Mouse (Mus musculus) gastrocnemius, adult 8-10 months (tissue): ENCODE results near the gene Gm14744. TPM values are rescaled to one million over a fixed set of nuclear protein-coding genes. Genes with fewer than 3 reads are reported as not detected.
"Not testable (repeated sequence)": the region's sequence is repeated elsewhere in the genome, so short reads cannot be mapped to it uniquely, and the experiment has no call there.

Experiments
- DNase-seq, 2 experiments: peaks; one replicate each; pipeline ENCODE4 v3.0.0; 2022; ENCODE audit warnings: low spot score in 2 of 2
- total RNA-seq, 4 experiments: library from RNA; stranded (reverse); gene quantifications; 2 replicates each; pipeline ENCODE4 v1.2.4; 2022

The Gm14744 gene
- not detected for total RNA-seq

DNA sequence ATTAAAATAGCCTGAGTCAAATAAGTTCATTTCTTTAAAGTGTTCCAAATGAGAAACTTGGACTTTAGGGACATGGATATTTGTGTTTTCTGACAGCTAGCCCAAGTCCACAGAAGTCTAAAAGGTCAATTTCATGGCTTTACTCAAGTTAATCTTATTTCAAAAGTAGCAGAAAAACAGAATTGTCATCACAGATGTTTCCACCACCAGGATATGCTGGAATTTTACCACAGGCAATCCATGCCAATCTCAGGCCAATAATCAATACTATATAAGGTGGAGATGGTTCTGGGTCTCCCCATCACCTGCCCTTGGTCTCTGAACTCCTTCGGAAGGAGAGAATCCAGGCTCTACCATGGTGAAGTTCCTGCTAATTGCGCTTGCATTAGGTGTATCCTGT is at the start of gene Gm14744:
Gene Gm14744 (plus strand): TSS at position 301 of the 400 bp plus-strand sequence.
- DNase-seq: not testable (repeated sequence)

DNA sequence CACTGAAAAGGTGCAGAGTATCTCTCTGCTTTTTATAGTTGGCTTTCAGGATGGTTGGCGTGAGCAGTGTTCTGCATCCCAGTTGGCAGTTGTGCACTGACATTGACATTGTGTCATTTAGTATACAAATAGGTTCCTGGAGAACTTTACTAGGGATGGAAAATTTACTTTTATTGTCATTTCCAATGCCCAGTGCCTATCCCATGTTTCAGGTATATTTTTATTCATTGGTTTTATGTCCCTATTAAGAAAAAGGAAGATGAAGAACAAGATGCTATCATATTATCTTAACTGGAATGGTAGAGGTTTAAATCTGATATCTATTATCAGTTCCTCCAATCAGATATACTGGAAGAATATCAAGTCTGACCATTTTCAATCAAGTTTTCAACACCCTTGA is 11.0 kb upstream of the Gm14744 start, which contains the start of gene Pbsn:
Gene Pbsn (minus strand): TSS at position 101 of the 400 bp plus-strand sequence.
- no peak for DNase-seq

DNA sequence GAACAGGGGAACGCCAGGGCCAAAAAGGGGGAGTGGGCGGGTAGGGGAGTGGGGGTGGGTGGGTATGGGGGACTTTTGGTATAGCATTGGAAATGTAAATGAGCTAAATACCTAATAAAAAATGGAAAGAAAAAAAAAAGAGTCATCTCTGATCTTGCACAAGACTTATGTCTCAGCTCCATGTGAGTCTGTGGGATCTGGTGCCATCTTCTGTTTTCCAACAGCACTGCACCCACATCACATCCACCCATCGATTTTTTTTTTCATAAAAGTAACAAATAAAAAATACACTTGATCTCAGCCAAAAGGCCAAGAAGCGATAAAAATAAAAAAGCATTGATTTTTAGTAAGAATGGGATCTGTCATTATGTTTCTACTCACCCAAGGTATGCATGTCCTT is 15.5 kb downstream of the Gm14744 start:
- not testable (repeated sequence) for DNase-seq

Other genes starting within 250 kb of the Gm14744 start
- 1 to 10 TPM; 7.7 to 8.3 (median 7.9) TPM for gene Prkx, start 68.5 kb upstream of the Gm14744 start, total RNA-seq
- not detected for gene Pbsn, start 11.1 kb upstream of the Gm14744 start, total RNA-seq
- gene 5430402E10Rik, start 60.3 kb downstream of the Gm14744 start, total RNA-seq: not detected
- not detected for gene Obp1a, start 226.6 kb downstream of the Gm14744 start, total RNA-seq